Mouse (Mus musculus): ENCODE results near the gene Pigp. TPM values are rescaled to one million over a fixed set of nuclear protein-coding genes. Genes with fewer than 3 reads are reported as not detected.

Gene Pigp
- polyA plus RNA-seq, 1 experiment from 2014 or later, result 122 TPM

- H3K27ac ChIP-seq (ENCODE audit: low read depth, low read length), result no peak overlapping the region
- ATAC-seq, result no peak
- no peak overlapping the region for H3K4me2 ChIP-seq (ENCODE audit: low read length)
- H3K9me3 ChIP-seq (ENCODE audit: control insufficient read depth, low read length), result no peaks in the 10 kb centered on the region
- H3K27me3 ChIP-seq (replicated peaks; ENCODE audit: control insufficient read depth, insufficient read depth, low read length), result peaks cover 9% of the 10 kb centered on the region
- H3K4me1 ChIP-seq (ENCODE audit: control insufficient read depth, insufficient read depth, low read depth, low read length), result peaks cover 11% of the 10 kb centered on the region
- no peaks in the 10 kb centered on the region for H3K36me3 ChIP-seq (ENCODE audit: control insufficient read depth, insufficient read depth, low read length)
- H3K9ac ChIP-seq (ENCODE audit: low read depth, low read length), result no peak overlapping the region
- H3K4me3 ChIP-seq (ENCODE audit: low read length), result no peak overlapping the region
- 79% methylated on average over 9 of the region's 9 CpGs for WGBS
Observed at GRCm38 (mm10) chr16:94331233-94331885, 40.3 kb downstream of the Pigp start.

GRCm38 (mm10) chr16:94330429-94330828, 41.2 kb downstream of the Pigp start:
- 0 out of 2 replicates have a peak, but pooled peaks have one; percentile 27 for ATAC-seq
- H3K4me3 ChIP-seq (ENCODE audit: low read length), result no peak overlapping the region
- H3K9ac ChIP-seq (ENCODE audit: low read depth, low read length), result no peak overlapping the region
- peaks cover 11% of the 10 kb centered on the region for H3K4me1 ChIP-seq (ENCODE audit: control insufficient read depth, insufficient read depth, low read depth, low read length)
- H3K9me3 ChIP-seq (ENCODE audit: control insufficient read depth, low read length), result no peaks in the 10 kb centered on the region
- no peaks in the 10 kb centered on the region for H3K36me3 ChIP-seq (ENCODE audit: control insufficient read depth, insufficient read depth, low read length)
- H3K27me3 ChIP-seq (replicated peaks; ENCODE audit: control insufficient read depth, insufficient read depth, low read length), result peaks cover 9% of the 10 kb centered on the region
- no peak overlapping the region for H3K4me2 ChIP-seq (ENCODE audit: low read length)
- 52% methylated on average over 5 of the region's 5 CpGs for WGBS
- H3K27ac ChIP-seq (ENCODE audit: low read depth, low read length), result no peak overlapping the region

- H3K4me1 ChIP-seq (ENCODE audit: control insufficient read depth, insufficient read depth, low read depth, low read length), result peaks cover 11% of the 10 kb centered on the region
- H3K27ac ChIP-seq (ENCODE audit: low read depth, low read length), result no peak overlapping the region
- H3K4me3 ChIP-seq (ENCODE audit: low read length), result peak overlapping the region; percentile 42
- ATAC-seq, result no peak
- 10% methylated on average over 25 of the region's 25 CpGs for WGBS
- no peaks in the 10 kb centered on the region for H3K36me3 ChIP-seq (ENCODE audit: control insufficient read depth, insufficient read depth, low read length)
- H3K9me3 ChIP-seq (ENCODE audit: control insufficient read depth, low read length), result no peaks in the 10 kb centered on the region
- peaks cover 9% of the 10 kb centered on the region for H3K27me3 ChIP-seq (replicated peaks; ENCODE audit: control insufficient read depth, insufficient read depth, low read length)
- H3K4me2 ChIP-seq (ENCODE audit: low read length), result peak overlapping the region; percentile 67
- no peak overlapping the region for H3K9ac ChIP-seq (ENCODE audit: low read depth, low read length)
Observed at GRCm38 (mm10) chr16:94328881-94329867, 42.5 kb downstream of the Pigp start.

GRCm38 (mm10) chr16:94327781-94328711, 43.6 kb downstream of the Pigp start, which contains the start of gene Ripply3:
Gene Ripply3 (plus strand): TSS chr16:94328420.
- WGBS, result 1% methylated on average over 63 of the region's 63 CpGs
- Histone ChIP-seq H3K27me3 (replicated peaks; ENCODE audit: control insufficient read depth, insufficient read depth, low read length) (peaks cover 9% of the 10 kb centered on the region), H3K9me3 (ENCODE audit: control insufficient read depth, low read length) (no peaks in the 10 kb centered on the region), H3K4me3 (ENCODE audit: low read length) (peak within 1 kb of the TSS; percentile 42), H3K4me1 (ENCODE audit: control insufficient read depth, insufficient read depth, low read depth, low read length) (peaks cover 11% of the 10 kb centered on the region), H3K27ac (ENCODE audit: low read depth, low read length) (no peak within 1 kb of the TSS), H3K9ac (ENCODE audit: low read depth, low read length) (peak within 1 kb of the TSS; percentile 45), H3K4me2 (ENCODE audit: low read length) (peak within 1 kb of the TSS; percentile 67), H3K36me3 (ENCODE audit: control insufficient read depth, insufficient read depth, low read length) (no peaks in the 10 kb centered on the region)
- peak; percentile 40; the same call in 1 of the 2 replicates for ATAC-seq

- no peak overlapping the region for H3K4me3 ChIP-seq (ENCODE audit: low read length)
- H3K9ac ChIP-seq (ENCODE audit: low read depth, low read length), result no peak overlapping the region
- H3K27ac ChIP-seq (ENCODE audit: low read depth, low read length), result no peak overlapping the region
- no peaks in the 10 kb centered on the region for H3K36me3 ChIP-seq (ENCODE audit: control insufficient read depth, insufficient read depth, low read length)
- WGBS, result 85% methylated on average over 3 of the region's 3 CpGs
- H3K9me3 ChIP-seq (ENCODE audit: control insufficient read depth, low read length), result no peaks in the 10 kb centered on the region
- no peak for ATAC-seq
- H3K4me1 ChIP-seq (ENCODE audit: control insufficient read depth, insufficient read depth, low read depth, low read length), result peaks cover 11% of the 10 kb centered on the region
- H3K27me3 ChIP-seq (replicated peaks; ENCODE audit: control insufficient read depth, insufficient read depth, low read length), result peaks cover 9% of the 10 kb centered on the region
- no peak overlapping the region for H3K4me2 ChIP-seq (ENCODE audit: low read length)
Observed at GRCm38 (mm10) chr16:94326008-94326407, 45.6 kb downstream of the Pigp start.

DNA sequence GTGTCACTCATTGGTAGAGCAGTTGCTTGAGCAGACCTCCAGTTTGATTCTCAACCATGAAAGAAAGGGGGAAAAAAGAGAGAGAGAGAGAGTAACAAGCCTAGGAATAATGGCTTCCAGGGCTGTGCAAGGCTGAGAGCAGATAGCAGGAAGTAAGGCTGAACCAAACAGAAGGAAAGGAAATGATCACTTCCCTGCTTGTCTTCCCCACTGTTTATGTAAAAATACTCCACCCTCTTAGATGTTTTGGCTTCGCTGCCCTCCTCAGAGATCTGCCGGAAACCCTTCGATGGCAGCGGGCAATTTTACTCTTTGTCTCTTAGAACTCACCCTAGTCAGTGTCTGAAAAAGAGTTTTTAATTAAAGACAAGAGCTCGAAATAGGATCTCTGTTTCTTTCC, 48.0 kb downstream of the Pigp start:
- no peak overlapping the region for H3K9ac ChIP-seq (ENCODE audit: low read depth, low read length)
- H3K9me3 ChIP-seq (ENCODE audit: control insufficient read depth, low read length), result no peaks in the 10 kb centered on the region
- H3K4me2 ChIP-seq (ENCODE audit: low read length), result no peak overlapping the region
- H3K36me3 ChIP-seq (ENCODE audit: control insufficient read depth, insufficient read depth, low read length), result no peaks in the 10 kb centered on the region
- peaks cover 10% of the 10 kb centered on the region for H3K4me1 ChIP-seq (ENCODE audit: control insufficient read depth, insufficient read depth, low read depth, low read length)
- WGBS, result 74% methylated on average over 5 of the region's 5 CpGs
- H3K27ac ChIP-seq (ENCODE audit: low read depth, low read length), result no peak overlapping the region
- no peak for ATAC-seq
- peaks cover 6% of the 10 kb centered on the region for H3K27me3 ChIP-seq (replicated peaks; ENCODE audit: control insufficient read depth, insufficient read depth, low read length)
- no peak overlapping the region for H3K4me3 ChIP-seq (ENCODE audit: low read length)

DNA sequence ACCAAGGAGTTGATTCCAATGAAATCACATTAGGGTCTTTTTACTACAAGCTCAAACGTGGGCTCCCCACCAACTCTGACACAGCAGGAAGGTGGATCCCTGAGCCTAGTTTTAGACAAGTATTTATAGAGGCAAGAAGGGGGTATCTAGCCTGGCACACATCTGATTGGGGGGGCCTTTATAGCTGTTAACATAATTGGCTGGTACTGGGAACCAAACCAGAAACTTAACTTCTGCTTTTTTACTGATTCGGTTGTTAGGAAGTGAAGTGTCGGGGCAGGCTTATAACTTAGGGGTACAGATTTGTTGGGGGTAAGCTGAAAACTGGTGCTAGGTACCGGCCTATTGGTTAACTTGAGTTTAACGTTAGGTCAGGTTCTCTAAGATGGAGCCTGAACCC, 51.4 kb downstream of the Pigp start:
- Histone ChIP-seq H3K4me3 (ENCODE audit: low read length) (no peak overlapping the region), H3K27me3 (replicated peaks; ENCODE audit: control insufficient read depth, insufficient read depth, low read length) (no peaks in the 10 kb centered on the region; the same call in 1 of the 2 replicates), H3K9me3 (ENCODE audit: control insufficient read depth, low read length) (no peaks in the 10 kb centered on the region), H3K4me2 (ENCODE audit: low read length) (no peak overlapping the region), H3K36me3 (ENCODE audit: control insufficient read depth, insufficient read depth, low read length) (no peaks in the 10 kb centered on the region), H3K4me1 (ENCODE audit: control insufficient read depth, insufficient read depth, low read depth, low read length) (no peaks in the 10 kb centered on the region), H3K9ac (ENCODE audit: low read depth, low read length) (no peak overlapping the region), H3K27ac (ENCODE audit: low read depth, low read length) (no peak overlapping the region)
- ATAC-seq, result no peak
- 87% methylated on average over 5 of the region's 5 CpGs for WGBS

DNA sequence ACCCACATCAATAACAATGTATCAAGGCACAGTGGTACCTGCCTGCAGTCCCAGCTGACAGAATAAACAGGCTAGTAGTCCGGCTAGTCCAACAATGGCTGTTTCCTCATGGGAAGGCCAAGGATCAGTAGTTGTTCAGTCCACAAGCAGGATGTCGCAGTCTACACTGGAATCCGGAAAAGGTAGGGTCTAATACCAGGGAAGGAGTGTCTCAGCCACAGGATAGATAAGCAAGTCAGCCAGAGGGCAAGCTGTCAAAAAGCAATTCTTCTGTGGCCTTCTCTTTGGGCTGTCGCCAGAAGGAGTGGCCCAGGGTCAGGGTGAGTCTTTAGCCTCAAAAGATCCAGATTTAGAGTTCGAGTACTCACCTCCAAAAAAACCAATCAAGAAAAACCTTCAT, 53.9 kb downstream of the Pigp start:
- no peaks in the 10 kb centered on the region for H3K27me3 ChIP-seq (replicated peaks; ENCODE audit: control insufficient read depth, insufficient read depth, low read length)
- peaks cover 5% of the 10 kb centered on the region; the same call in 1 of the 2 replicates for H3K4me1 ChIP-seq (ENCODE audit: control insufficient read depth, insufficient read depth, low read depth, low read length)
- no peaks in the 10 kb centered on the region for H3K36me3 ChIP-seq (ENCODE audit: control insufficient read depth, insufficient read depth, low read length)
- H3K9ac ChIP-seq (ENCODE audit: low read depth, low read length), result no peak overlapping the region
- no peak overlapping the region for H3K4me2 ChIP-seq (ENCODE audit: low read length)
- no peaks in the 10 kb centered on the region for H3K9me3 ChIP-seq (ENCODE audit: control insufficient read depth, low read length)
- H3K4me3 ChIP-seq (ENCODE audit: low read length), result no peak overlapping the region
- WGBS, result 80% methylated on average over 5 of the region's 5 CpGs
- H3K27ac ChIP-seq (ENCODE audit: low read depth, low read length), result no peak overlapping the region
- no peak for ATAC-seq
